Mouse (Mus musculus): ENCODE data around the gene Calr.

DNA sequence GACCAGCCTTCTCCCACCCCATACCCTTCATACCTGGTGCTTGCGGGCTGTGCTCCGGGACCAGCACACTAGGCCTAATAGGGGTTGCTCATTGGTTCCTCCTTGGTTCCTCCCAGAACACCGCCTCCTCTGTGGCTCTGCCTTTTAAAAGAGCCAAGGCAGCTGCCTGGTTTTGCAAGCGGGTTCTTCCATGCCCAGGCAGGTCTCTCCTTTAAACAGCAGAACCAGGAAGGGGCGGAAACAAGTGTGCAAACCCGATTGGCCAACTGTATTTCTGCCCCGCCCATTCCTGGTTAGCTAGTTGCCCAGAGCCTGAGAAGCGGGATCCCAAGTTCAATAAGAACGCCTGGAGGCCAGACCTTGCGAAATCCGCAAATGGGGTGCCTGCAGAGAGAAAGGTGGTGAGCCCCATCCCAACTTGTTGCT, 47.0 kb upstream of the Calr start, which contains the start of gene Gcdh:
- TF ChIP-seq CTCF (IDR thresholded peaks at IDR 0.05; ENCODE audit: low read depth, low read length) (no peak), POLR2A (IDR thresholded peaks at IDR 0.05; ENCODE audit: extremely low read depth, insufficient read depth, low read length) (peak; percentile 96)
